Mouse (Mus musculus) intestine, postnatal 0 days (tissue): ENCODE measurements around the gene Xylt2. TPM values are rescaled to one million over a fixed set of nuclear protein-coding genes. Genes with fewer than 3 reads are reported as not detected.

ENCODE experiments used
- ATAC-seq: fragments of 200-750 bp; cut with Nextera tagmentation; 2 replicates; pipeline ENCODE4 v1.8.0; 2017; ENCODE audit warnings: mild to moderate bottlenecking, moderate TSS enrichment, moderate library complexity
- H3K27ac ChIP-seq: fragments of 300-500 bp; sonication (generic); 2 replicates; pipeline ENCODE4 v1.5.1; 2014; ENCODE audit warnings: mild to moderate bottlenecking, low read depth, low read length, moderate library complexity
- H3K27me3 ChIP-seq: fragments of 300-500 bp; sonication (generic); replicated peaks from 2 replicates; pipeline ENCODE4 v1.6.1; 2014; ENCODE audit warnings: low read length, mixed read lengths; ENCODE audit not compliant: control insufficient read depth, insufficient read depth
- H3K36me3 ChIP-seq: fragments of 300-500 bp; sonication (generic); 2 replicates; pipeline ENCODE4 v1.6.1; 2014; ENCODE audit warnings: mild to moderate bottlenecking, moderate library complexity; ENCODE audit not compliant: control insufficient read depth, insufficient read depth
- H3K4me1 ChIP-seq: fragments of 300-500 bp; sonication (generic); replicated peaks from 2 replicates; pipeline ENCODE4 v1.6.1; 2014; ENCODE audit warnings: antibody characterized with exemption, low read length, mixed read lengths; ENCODE audit not compliant: control insufficient read depth, insufficient read depth
- H3K4me2 ChIP-seq: fragments of 300-500 bp; sonication (generic); replicated peaks from 2 replicates; pipeline ENCODE4 v1.6.1; 2014; ENCODE audit warnings: low read depth, mild to moderate bottlenecking, moderate library complexity
- H3K4me3 ChIP-seq: fragments of 300-500 bp; sonication (generic); 2 replicates; pipeline ENCODE4 v1.5.1; 2014; ENCODE audit warnings: low read depth, low read length
- H3K9ac ChIP-seq: fragments of 300-500 bp; sonication (generic); 2 replicates; pipeline ENCODE4 v1.6.1; 2014; ENCODE audit warnings: mild to moderate bottlenecking, low read depth, low read length
- H3K9me3 ChIP-seq: fragments of 300-500 bp; sonication (generic); 2 replicates; pipeline ENCODE4 v1.6.1; 2016; ENCODE audit warnings: mixed run types; ENCODE audit not compliant: control insufficient read depth
- CTCF ChIP-seq: sonication (generic); IDR thresholded peaks from 2 replicates; pipeline ENCODE4 v1.5.1; 2016; ENCODE audit warnings: low read depth, mild to moderate bottlenecking, control low read depth, antibody characterized with exemption, moderate library complexity
- WGBS: fragments of 180-500 bp; shearing (Covaris S2); extraction: QIAGEN DNeasy Blood & Tissue Kit; methylation state at CpG from one replicate; pipeline ENCODE4 v1.1.7; 2014; 5-methylcytosine and 5-hydroxymethylcytosine counted together
- polyA plus RNA-seq: library from polyadenylated mRNA; unstranded; fragments of >200 nt; fragmentation: Nextera tagmentation; extraction: Ambion mirVana; gene quantifications from 2 replicates; pipeline ENCODE4 v1.2.1, GENCODE M21; 2015

The Xylt2 gene
- polyA plus RNA-seq, 1 experiment from 2014 or later: 8.0 TPM

- TF ChIP-seq CTCF: peak; percentile 42
- 37% methylated on average over 4 of the region's 4 CpGs for WGBS
Observed at GRCm38 (mm10) chr11:94614603-94615002, 62.7 kb downstream of the Xylt2 start.

More at GRCm38 (mm10) chr11:94614603-94615002, 62.7 kb downstream of the Xylt2 start:
- Histone ChIP-seq H3K9ac (no peak overlapping the region), H3K36me3 (no peaks in the 10 kb centered on the region), H3K9me3 (no peaks in the 10 kb centered on the region), H3K4me2 (no peak overlapping the region), H3K4me3 (no peak overlapping the region), H3K27me3 (no peaks in the 10 kb centered on the region), H3K4me1 (no peaks in the 10 kb centered on the region), H3K27ac (peak overlapping the region; percentile 4; the same call in 1 of the 2 replicates)
- peak; percentile 93 for ATAC-seq

Other genes with a start within 250 kb of the Xylt2 start
- gene Cacna1g, start 203.3 kb downstream of the Xylt2 start, polyA plus RNA-seq: 1.2 and 1.4 TPM in 2 replicates
- gene Spata20, start 191.3 kb downstream of the Xylt2 start, polyA plus RNA-seq: not detected in 2 replicates
- 0.55 and 1.0 TPM in 2 replicates for gene Epn3, start 177.5 kb downstream of the Xylt2 start, polyA plus RNA-seq
- gene Mycbpap, start 155.8 kb downstream of the Xylt2 start, polyA plus RNA-seq: 0.94 and 1.7 TPM in 2 replicates
- gene Rsad1, start 128.3 kb downstream of the Xylt2 start, polyA plus RNA-seq: 1.2 and 1.8 TPM in 2 replicates
- 1.9 and 3.3 TPM in 2 replicates for gene Chad, start 112.5 kb downstream of the Xylt2 start, polyA plus RNA-seq
- gene Acsf2, start 75.6 kb downstream of the Xylt2 start, polyA plus RNA-seq: 6.3 and 6.7 TPM in 2 replicates
- 165 and 172 TPM in 2 replicates for gene Lrrc59, start 47.7 kb downstream of the Xylt2 start, polyA plus RNA-seq
- 148 and 158 TPM in 2 replicates for gene Mrpl27, start 23.7 kb downstream of the Xylt2 start, polyA plus RNA-seq
- gene Eme1, start 23.6 kb downstream of the Xylt2 start, polyA plus RNA-seq: 3.7 and 4.2 TPM in 2 replicates
- 0.07 TPM in 1 of 2 replicates, not detected in the other for gene Gm11541, start 27.0 kb upstream of the Xylt2 start, polyA plus RNA-seq
- gene Cdc34b, start 64.3 kb upstream of the Xylt2 start, polyA plus RNA-seq: 0.13 TPM in 1 of 2 replicates, not detected in the other
- gene Tmem92, start 105.2 kb upstream of the Xylt2 start, polyA plus RNA-seq: not detected in 2 replicates